Mouse (Mus musculus) urinary bladder, postnatal 10 days (tissue): ENCODE measurements around the gene Rpap3.
"Not testable (repeated sequence)": the region's sequence is repeated elsewhere in the genome, so short reads cannot be mapped to it uniquely, and the experiment has no call there.

Source experiments
- DNase-seq: peaks from one replicate; pipeline ENCODE4 v3.0.0; 2022; ENCODE audit warnings: low spot score

Rpap3 gene

DNA sequence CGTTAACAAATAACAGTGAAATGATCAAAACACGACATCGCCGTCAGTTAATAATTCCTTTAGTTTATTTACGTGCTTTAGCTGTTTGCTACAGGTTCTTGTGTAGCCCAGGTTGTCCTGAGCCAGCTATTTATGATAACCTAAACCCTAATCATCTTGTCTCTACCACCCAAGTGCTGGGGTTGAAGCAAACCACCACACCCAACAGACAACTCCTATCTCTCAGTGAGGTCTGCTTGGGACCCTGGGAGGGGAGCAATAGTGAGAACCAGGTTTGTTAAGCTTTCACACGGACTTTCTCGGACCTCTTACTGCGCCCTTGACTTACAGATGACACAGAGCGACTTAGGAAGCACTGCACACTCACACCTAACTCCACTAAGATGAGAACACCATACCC is 21.5 kb downstream of the Rpap3 start:
- no peak for DNase-seq

DNA sequence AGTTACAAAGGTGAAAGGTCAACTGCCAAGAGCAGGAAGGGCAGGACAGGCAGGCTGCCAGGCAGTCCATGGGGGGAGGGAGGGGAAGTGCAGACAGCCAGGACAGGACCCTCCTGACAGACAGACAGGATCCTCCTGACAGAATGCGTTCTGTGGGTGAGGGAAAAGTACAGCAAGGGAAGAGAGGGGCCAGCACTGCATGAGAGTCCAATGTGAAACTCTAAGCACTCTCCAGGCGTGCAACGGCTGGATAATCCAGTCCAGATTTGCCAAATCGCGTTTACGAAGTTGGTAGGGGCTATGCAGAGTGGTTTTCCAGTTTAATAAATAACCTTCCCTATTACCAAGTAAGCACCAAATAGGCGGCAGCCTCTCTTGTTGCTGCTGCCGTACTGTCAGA is 23.6 kb downstream of the Rpap3 start:
- no peak for DNase-seq

DNA sequence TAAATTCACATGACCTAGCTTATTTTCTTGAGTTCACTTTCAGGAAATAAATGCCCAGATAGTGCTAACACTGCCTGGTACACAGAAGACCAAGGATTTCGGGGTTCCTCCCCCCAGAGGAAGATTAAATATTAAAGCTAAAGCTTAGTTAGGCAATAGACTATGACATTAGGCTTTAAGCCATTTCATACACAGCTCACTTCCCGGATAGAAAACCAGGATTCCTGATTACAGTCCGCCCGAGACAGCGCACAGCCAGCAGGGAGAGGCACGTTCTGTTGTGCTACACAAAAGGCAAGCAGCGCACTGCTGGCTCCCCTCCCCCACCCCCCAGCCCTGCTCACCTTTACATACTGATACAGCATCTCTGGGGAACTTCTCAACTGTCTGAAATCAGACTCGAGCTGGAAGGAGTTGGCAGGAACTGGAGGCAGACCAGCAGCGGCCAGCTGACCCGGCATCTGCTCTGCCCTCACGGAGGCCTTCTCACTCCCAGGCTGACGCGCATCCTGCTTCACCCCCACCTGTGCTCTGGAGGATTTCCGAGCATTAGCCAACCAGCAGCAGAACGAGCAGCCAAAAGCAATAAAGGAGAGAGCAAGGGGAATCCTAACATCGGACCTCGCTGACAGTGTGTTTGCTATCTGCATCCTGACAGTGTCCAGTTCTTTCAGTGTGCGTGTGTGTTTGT is 25.5 kb downstream of the Rpap3 start:
- DNase-seq = no peak

DNA sequence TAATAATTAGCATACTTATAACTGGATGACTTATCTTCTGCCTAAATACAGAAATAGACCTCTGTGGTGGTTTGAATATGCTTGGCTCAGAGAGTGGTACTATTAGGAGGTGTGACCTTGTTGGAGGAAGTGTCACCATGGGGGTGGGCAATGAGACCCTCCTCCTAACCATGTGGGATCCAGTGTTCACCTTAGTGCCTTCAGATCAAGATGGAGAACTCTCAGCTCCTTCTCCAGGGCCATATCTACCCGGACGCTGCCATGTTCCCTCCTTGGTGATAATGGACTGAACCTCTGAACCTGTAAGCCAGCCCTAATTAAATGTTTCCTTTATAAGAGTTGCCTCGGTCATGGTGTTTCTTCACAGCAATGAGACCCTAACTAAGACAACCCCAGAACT is 28.3 kb downstream of the Rpap3 start:
- no peak for DNase-seq

DNA sequence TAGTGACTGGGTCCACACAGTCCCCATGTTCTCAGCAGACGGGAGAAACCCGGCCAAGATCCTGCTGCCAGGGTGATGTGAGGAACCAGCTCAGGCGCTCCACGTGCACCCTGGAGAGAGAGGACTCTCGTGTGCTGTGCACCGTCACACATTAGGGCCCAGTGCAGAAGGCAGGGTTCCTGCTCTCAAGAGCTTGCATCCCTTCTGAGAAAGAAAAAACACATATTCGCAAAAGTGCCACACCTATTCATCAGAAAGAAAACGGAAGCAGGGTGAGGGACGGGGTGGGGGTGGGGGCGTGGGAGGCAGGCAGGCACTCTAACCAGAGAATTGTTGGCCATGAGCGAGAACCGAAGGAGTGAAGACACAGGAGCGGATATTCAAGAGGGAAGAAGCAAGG is 29.7 kb downstream of the Rpap3 start:
- DNase-seq = no peak

DNA sequence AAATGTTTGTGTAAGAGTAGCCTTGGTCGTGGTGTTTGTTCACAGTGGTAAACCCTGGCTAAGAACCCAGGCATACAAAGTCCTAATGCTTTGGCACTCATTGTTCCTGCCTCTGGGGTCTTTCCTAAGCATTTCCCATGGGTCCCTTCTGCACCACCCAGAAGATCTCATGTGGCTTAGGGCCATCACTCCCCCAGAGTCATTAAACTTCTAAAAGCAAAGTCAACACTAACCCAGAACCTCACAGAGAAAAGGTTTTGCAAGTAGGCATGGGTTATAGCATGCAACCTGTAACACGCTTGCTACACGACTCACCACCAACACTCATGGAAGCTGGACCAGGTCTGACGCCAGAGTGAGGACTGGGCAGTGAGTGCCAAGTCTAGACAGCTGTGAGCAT is 31.2 kb downstream of the Rpap3 start:
- no peak for DNase-seq

DNA sequence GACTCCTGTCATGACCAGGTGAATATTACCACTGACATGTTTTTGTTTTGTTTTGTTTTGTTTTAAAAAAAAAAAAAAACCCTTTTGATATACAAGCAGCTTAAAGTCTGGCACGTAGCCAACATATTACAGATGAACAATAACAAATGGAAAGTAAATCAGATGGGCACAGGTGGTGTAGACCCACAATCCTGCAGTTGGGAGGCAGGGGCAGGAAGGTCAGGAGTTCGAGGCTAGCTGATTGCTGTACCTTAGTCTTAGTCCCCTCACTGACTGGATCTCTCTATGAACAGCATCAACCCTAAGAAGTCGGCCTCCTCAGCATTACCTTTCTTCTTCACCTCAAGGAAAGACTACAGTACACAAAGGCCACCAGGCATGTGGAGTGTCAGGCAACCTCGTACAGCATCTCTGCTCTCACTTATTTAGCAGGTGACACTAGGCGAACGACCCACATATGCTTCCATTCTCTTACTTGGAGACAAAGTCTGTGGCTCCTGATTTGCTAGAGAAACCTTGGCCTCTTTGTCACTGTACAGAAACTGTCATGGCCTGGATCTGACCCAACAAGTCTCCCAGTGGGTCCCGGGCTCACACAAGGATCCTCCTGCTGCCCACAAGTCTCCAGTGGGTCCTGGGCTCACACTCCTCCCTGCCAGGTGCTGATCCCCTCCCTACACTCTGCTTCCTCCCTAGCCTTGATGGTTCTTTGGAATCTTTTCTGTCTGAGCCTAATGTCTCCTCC is 32.2 kb downstream of the Rpap3 start:
- no peak for DNase-seq

DNA sequence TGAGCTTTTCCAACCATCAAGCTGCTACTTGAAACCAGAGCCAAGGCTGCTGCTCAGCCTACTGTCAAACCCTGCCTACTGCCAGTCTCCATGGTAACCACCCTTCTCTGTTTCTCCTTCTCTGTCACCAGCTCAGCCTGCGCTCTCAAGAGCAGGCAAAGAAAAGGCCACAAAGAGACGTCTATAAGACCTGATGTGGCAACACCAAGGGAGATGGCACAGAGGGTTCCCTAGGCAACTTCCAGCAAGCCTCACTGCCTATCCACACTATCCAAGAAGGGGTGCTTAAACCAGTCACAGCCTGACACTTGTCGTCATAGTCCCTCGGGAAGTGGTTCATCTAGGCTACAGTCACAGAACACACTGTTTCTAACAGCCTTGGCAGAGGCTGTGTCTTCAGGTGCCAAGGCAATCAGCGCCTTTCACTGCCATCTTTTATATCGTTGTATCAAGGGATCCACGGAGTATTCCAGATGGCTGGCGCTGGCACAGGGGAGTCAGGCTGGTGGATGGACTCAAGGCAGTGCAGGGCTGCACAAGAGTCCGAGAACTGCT is 33.3 kb downstream of the Rpap3 start:
- no peak for DNase-seq

DNA sequence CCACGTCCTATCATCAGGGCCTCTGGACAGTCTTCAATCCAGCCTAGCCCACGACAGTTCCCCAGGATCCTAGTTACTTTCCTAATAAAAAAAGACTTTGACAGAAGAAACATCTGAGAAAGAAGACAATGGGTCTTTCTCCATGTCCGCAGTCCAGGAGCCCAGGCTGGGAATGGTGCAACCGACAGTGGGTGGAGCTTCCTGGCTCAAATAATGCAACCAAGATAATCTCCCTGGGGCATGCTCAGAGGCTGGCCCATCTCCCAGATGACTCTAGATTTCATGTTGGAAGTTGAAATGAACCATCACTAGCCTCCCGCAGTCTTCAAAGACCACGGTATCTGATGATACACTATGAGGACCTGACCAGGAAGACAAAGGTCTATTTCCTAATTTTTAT is 35.1 kb downstream of the Rpap3 start:
- DNase-seq = no peak

DNA sequence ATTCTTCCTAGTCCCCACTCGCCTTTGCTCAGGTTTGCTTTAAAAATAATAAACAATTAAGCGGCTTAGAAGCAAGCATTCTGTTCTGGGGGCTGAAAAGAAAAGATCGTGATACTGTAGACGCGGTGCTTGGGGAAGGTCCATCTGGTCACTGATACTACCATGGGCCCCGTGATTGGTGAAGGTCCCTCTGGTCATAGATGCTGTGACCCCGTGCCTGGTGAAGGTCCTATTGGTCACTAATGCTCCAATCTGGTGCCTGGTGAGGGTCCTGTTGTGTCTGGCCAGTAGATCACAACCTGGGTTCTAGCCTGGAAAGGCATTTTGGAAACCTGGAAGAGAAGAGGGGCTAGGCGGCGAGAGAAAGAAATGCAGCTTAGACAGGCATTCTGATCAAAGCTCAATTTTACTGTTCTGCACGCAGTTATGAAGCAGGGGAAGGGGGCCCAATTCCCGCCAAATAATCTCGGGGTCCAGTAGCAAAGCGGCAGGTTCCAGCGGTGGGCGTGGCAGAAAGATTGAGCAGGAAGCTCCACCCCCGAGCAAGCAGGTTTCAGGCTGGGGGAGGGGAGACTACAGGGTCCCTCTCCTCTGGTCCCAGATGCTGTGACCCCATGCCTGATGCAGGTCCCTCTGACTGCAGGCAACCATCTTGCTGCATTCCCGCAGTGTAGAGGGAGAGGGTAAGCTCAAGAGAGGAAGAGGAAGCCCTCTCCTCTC is 37.3 kb downstream of the Rpap3 start:
- DNase-seq = not testable (repeated sequence)

DNA sequence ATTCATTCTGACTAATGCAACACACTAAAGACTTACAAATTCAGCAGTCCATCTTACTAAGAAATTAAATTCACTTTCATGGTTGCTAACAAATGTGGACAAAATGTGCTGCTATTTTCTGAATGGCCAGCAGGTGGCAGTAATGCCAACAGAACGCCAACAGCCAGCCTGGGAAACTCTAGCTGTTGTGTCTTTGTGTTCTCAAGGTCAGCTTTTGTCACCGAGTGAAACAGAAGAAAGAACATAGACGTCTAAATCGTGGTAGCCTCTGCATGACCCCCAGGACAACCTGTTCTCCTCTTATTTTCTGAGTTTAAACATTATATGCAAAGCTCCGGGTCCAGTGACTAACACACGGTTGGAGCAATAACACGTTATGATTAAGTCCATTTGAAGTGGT is 38.2 kb downstream of the Rpap3 start:
- DNase-seq = no peak

DNA sequence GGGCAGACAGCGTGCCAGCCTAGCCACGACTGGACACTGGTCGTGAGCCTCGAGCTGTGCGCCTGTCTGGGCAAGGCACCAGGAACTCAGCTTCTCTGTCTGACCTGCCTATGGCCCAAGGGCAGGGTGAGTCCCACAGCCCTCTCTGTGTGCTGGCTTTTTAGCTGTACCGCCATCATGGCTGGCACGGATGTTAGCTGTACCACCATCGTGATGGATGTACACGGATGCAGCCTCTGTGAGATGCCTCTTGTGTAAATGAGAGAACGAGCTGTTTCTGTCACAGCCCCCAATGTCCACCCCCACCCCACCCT is 39.2 kb downstream of the Rpap3 start:
- no peak for DNase-seq

DNA sequence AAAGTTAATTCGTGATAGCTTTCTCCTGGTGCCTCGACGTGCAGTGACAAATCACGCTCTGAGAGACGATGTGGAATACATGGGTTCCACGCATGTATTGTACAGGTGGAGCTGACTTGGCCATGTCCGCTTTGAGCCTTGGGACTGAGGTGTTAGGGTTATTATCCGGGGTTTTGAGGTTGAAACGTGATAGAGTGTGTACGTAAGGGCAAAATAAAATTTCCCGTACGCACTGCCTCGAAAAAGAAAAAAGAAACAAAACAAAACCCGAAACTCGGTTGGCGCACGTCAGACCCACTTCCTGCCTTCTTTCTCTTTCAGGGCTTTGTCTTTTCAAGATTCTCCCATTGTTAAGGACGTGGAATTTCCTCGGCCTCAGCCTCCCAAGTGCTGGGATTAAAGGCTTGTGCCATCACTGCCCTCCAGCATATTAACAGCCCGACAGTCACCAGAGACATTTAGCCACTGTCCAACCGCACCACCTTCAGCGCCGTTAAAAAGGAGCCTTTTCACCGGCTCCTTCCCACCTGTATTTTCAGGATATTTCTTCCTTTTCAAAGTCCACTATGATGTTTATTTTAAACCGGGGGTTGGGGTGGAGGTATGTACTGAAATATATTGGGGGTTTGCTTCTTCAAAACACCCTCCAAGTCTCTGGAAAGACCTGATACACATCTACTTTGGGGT is 39.7 kb downstream of the Rpap3 start:
- no peak for DNase-seq

DNA sequence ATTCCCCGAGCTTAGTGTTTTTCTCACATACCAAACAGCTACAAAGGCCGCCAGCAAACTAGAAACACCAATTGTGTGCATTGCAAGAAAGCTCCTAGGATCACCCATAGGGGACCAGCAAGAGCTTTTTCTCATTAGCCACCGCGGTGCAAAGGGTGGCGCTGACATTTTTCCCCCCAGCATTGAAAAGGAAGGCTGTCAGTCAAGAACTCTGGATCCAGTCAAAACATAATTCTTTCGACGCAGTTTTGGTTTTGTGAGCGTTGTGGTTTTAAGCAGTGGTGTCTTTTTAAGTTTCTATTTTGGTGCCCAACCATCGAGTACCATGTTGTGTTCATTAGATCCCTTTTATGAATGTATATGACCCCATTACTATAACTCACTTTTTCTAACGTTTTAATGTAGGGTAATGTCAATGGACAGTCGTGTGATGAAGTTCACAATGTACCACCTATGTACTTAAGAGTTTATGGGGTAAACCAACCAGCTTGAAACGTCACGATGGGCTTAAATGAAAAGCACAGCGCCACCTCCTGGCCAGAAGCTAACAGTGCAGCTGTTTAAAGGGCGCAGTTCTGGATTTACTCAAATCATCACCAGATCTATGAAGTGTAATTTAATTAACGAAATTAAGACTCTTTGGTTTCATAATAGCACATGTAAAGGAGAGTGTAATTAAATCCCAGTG is 40.5 kb downstream of the Rpap3 start:
- DNase-seq = no peak

DNA sequence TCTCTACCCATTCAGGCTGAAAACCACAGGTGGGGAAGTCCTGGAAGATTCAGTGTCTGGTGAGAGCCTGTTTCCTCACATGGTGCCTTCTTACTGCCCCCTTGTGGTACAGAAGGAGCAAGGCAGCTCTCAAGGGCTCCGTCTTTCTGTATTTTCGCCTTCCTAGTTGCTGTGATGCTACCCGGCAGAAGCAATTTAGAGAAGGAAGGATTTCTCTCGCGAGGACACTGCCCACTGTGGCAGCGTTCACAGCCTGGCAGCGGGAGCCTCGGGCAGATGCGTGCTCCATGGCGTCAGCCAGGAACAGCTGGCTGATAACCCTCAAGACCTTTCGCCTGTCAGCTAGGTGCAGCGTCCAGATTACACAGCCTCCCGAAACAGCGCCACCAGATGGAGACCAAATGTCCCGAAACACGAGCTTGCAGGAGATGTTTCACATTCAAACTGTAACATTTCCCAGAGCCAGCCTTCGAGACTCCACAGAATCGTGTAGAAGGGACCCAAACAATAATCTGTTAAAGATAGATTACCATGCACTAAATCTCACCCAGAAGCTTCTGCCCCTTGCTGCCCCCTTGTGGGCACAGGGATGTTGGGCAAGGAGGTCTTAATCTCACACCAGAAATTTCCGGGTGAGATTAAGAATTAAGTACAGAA is 41.7 kb downstream of the Rpap3 start:
- no peak for DNase-seq

DNA sequence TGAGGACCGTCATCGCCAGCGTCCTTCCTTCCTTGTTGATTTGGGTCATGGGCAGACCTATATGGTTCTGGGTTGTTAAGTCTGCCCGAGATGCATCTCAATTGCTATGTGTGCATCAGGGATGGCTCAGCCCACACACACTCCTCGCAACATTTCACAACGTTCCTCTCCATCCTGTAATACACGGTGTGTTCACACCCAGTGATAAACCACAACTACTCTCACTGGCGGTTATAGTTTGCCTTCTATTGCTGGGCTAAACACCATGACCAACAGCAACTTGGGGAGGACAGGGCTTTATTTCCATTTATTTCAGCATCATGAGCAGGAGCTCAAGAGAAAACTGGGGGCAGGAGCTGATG is 46.9 kb downstream of the Rpap3 start:
- no peak for DNase-seq

DNA sequence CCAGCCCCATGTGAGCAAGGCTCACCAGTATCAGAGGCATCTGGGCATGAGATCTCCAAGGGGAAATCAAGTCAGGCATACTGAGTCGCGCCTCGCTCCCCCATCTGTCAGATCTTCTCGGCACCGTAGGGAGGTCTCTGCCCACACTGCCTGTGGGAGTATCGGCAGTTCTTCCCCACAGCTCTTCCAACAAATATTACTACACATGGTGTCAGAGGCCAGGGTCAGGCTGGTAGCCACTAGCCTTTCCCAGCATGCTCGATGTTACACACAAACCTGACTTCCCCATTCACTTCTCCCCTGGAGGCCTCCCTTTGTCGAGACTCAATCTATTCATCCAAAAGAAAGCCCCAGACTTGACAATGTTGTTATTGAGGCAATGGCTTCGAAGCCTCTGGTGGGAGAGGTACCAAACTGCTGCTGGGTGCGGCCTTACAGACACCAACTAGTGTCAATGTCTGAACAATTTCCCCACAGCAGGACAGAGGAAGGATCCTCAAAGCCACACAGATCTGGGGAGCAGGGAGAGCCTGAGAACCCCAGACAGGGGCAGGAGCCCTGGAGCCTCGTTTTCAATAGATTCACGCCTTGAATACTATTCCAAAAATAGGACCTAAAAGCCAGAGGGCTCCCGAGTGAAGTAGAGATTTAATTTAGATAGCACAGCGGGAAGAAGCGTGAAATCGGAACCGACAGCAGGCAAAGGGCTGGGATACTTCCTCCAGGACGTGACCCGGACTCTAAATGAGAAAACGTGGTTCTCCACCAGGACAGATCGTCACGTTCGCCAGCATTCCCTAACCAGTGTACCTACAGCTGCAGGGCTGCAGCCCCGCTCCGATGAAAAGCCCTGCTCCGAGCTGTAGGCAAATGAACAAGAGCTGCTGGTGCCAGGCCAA is 47.5 kb downstream of the Rpap3 start:
- no peak for DNase-seq

DNA sequence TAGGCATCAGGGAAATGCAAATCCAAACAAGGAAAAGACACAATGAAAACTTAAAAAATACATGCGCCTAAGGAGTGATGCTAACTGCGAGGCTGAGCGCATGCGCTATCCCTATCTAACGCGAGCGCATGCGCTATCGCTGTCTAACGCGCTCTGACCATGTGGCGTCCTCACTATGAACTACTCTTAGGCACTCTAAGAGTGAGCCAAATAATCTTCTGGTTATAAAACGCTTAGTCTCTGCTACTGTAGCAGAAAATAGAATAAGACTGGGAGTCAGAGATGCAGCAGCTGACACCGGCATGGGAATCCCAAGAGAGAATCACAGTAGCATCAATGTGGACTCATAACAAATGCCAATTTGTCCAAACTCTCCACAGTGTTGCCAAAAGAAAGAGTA is 48.2 kb downstream of the Rpap3 start:
- DNase-seq = no peak

DNA sequence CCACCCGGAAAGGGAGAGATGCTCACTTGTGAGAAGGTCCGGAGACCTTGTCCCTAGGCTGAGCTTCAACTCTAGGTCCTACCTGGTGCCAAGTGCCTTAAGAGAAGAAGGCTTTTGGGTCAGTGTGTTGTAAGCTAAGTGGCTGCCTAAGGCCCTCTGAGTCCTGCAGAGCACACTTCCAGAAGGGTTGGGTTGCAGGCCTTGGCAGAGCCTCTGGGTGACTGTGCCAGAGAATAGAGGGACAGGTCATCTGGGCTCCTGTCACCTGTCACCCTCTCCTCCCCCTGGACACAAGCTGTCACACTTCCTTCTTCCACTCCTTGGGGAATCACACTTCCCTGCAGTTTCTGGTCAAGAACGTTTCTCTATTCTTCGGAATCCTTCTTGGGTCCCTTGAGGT is 55.9 kb downstream of the Rpap3 start:
- DNase-seq = no peak

DNA sequence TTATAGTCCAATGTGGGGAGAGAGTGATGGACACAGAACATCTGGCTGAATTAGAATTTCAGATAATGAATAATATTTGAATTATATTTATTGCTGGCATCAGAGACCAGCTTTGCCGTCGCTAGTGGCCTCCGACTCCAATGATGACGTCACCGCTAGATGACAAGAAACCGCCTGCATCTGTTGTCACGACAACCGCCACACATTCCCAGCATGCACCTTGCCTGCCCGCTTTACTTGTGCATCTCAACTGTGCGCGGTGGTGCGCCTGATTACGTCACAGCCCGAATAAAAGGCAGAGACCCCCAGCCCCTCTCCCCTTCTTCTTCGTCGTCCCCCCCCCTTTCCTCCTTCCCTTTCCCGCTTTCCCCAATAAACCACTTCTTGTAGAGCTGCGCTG is 57.4 kb downstream of the Rpap3 start:
- no peak for DNase-seq

DNA sequence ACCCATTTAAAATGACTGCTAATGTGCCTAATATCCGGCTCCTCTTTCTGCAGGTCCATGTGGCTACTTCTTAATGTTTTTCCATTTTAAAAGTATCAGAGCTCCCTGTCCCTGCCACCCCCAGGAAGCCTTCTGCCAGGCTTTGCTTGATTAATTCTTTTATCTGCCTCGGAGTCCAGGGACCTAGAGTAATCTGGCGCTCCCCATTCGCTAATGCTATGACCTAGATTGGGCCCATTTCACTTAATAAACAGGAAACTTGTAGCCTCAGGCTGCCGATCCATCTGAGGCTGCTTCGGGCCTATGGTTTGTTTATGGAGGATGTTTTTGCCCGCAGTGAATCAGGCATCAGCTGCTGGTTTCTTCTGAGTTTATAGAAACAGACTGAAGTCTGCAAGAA is 59.2 kb downstream of the Rpap3 start:
- no peak for DNase-seq
